Mouse (Mus musculus): ENCODE data around the gene Cltc.
A peak's percentile ranks its signal among the peaks of the same experiment; 100 is the strongest.
"Not testable (repeated sequence)": the region's sequence is repeated elsewhere in the genome, so short reads cannot be mapped to it uniquely, and the experiment has no call there.

Gene Cltc

GRCm38 (mm10) chr11:86757480-86758371, at the start of gene Cltc:
TSS of gene Cltc (minus strand) at chr11:86757565.
- DNase-seq (ENCODE audit: low spot score in 2 of 2) = peak; percentile 93 to 98

- peak; percentile 36 to 49 for DNase-seq (ENCODE audit: low spot score in 2 of 2)
Observed at GRCm38 (mm10) chr11:86807001-86807477, 49.7 kb upstream of the Cltc start.

- no peak for DNase-seq (ENCODE audit: low spot score in 2 of 2)
Observed at GRCm38 (mm10) chr11:86794161-86794560, 36.8 kb upstream of the Cltc start.

GRCm38 (mm10) chr11:86787436-86787835, 30.1 kb upstream of the Cltc start:
- DNase-seq (ENCODE audit: low spot score in 2 of 2) = not testable (repeated sequence)

GRCm38 (mm10) chr11:86785767-86786166, 28.4 kb upstream of the Cltc start:
- DNase-seq (ENCODE audit: low spot score in 2 of 2) = no peak

- DNase-seq (ENCODE audit: low spot score in 2 of 2) = no peak
Observed at GRCm38 (mm10) chr11:86769884-86770283, 12.5 kb upstream of the Cltc start.

GRCm38 (mm10) chr11:86764501-86764900, 7.1 kb upstream of the Cltc start:
- DNase-seq (ENCODE audit: low spot score in 2 of 2) = no peak

GRCm38 (mm10) chr11:86763127-86763526, 5.8 kb upstream of the Cltc start:
- not testable (repeated sequence) for DNase-seq (ENCODE audit: low spot score in 2 of 2)

- DNase-seq (ENCODE audit: low spot score in 2 of 2) = no peak
Observed at GRCm38 (mm10) chr11:86760357-86760756, 3.0 kb upstream of the Cltc start.

GRCm38 (mm10) chr11:86759886-86760285, 2.5 kb upstream of the Cltc start:
- no peak for DNase-seq (ENCODE audit: low spot score in 2 of 2)

GRCm38 (mm10) chr11:86759226-86759625, 1.9 kb upstream of the Cltc start:
- DNase-seq (ENCODE audit: low spot score in 2 of 2) = no peak

GRCm38 (mm10) chr11:86758559-86758958, 1.2 kb upstream of the Cltc start:
- DNase-seq (ENCODE audit: low spot score in 2 of 2) = no peak

GRCm38 (mm10) chr11:86757142-86757479, 254 bp downstream of the Cltc start:
- DNase-seq (ENCODE audit: low spot score in 2 of 2) = no peak

- DNase-seq (ENCODE audit: low spot score in 2 of 2) = peak in 1 of 2 experiments; percentile 63
Observed at GRCm38 (mm10) chr11:86756156-86757141, 916 bp downstream of the Cltc start.

- DNase-seq (ENCODE audit: low spot score in 2 of 2) = no peak
Observed at GRCm38 (mm10) chr11:86752404-86752803, 5.0 kb downstream of the Cltc start.

GRCm38 (mm10) chr11:86751010-86751409, 6.4 kb downstream of the Cltc start:
- no peak for DNase-seq (ENCODE audit: low spot score in 2 of 2)

GRCm38 (mm10) chr11:86749776-86750423, 7.5 kb downstream of the Cltc start:
- no peak for DNase-seq (ENCODE audit: low spot score in 2 of 2)

- DNase-seq (ENCODE audit: low spot score in 2 of 2) = no peak
Observed at GRCm38 (mm10) chr11:86745634-86746404, 11.5 kb downstream of the Cltc start.

GRCm38 (mm10) chr11:86742605-86743004, 14.8 kb downstream of the Cltc start:
- DNase-seq (ENCODE audit: low spot score in 2 of 2) = no peak

- no peak for DNase-seq (ENCODE audit: low spot score in 2 of 2)
Observed at GRCm38 (mm10) chr11:86741505-86741904, 15.9 kb downstream of the Cltc start.

GRCm38 (mm10) chr11:86739470-86739869, 17.9 kb downstream of the Cltc start:
- no peak for DNase-seq (ENCODE audit: low spot score in 2 of 2)

Data from left cerebral cortex, adult 9 months (tissue).